Mouse (Mus musculus): ENCODE data around the gene Chmp6.

The Chmp6 gene

DNA sequence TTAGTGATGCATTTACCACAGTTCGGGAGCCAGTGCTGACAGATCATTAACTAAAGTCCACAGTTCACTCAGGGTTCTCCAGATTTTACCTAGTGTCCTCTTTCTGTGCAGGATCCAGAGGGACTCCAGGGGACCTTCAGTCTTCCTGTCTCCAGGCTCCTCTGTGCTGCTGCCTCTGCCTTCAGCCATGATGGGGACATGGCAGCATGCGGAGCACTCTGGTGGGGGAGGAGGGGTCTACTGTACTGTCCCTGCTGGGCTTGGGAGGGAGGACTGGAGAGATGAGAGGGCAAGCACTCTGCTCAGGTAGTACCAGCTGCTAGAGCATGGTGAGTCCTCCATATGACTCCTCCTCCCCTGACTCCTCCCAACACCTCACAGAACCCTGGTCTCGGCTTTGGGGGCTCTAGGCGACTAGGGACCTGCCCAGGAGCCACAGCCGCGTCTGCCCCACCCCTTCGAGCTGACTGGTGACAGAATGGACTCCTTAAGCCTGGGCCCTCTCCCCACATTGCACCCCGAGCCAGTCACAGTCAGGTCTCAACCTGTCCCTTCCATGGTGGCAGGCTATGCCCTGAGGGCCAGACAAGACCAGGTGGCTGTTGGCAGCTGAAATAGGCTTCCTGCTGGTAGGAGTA lies 26.0 kb downstream of the Chmp6 start:
- peak; percentile 74 for DNase-seq

DNA sequence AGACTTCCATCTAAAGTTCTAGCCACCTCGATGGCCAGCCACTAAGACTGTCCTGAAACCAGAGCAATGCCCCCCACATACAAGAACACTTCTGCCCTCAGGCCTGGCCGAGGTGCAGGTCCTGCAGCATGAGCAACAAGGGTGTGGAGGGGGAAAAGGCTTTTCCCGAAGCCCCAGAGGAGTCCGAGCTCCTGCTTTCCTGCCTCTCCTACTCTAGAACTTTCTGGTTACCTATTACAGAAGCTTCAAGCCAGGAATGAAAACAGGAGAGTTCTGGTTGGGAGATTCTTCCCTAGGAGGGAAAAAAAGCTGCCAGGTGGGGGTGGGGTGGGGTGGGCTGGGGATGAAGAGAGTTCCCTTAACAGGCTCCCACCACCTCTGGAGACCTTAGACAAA lies 26.5 kb downstream of the Chmp6 start:
- no peak for DNase-seq

DNA sequence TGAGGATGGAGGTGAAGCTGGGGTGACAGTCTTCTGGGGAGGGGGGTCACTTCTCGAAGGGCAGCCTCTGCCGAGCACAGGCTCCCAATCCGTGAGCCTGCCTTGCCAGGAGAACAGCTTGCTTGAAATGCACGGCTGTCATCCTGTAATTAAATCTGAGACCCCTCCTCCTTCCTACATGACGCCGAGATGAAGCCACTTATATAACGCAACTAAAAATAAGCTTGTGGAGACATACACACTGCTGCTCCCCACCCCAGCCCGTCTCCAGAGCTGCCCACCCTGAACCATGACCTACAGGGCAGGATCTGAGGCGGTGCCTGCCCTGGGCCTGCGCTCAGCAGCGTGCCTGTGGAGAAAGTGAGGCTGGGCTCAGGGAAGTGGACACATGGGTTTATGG lies 26.9 kb downstream of the Chmp6 start:
- DNase-seq, result no peak

DNA sequence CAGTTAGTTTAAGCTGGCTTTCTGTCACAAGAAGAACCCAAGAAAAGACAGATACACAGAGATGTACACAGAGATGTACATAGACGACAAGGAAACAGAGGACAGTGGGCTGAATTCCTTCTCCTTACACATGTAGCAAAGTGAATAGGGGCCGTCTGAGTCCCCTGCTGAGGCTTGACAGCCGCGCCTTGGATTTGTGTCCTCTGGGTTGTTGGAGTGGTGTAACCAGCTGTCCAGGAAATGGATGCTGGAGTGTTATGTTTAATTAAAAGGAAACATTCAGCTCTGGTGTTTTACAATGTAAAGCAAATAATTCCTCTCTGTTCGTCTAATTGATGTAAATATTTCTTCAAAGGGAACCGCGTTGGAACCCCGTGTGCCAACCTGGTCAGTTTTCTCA lies 28.6 kb downstream of the Chmp6 start:
- no peak for DNase-seq

DNA sequence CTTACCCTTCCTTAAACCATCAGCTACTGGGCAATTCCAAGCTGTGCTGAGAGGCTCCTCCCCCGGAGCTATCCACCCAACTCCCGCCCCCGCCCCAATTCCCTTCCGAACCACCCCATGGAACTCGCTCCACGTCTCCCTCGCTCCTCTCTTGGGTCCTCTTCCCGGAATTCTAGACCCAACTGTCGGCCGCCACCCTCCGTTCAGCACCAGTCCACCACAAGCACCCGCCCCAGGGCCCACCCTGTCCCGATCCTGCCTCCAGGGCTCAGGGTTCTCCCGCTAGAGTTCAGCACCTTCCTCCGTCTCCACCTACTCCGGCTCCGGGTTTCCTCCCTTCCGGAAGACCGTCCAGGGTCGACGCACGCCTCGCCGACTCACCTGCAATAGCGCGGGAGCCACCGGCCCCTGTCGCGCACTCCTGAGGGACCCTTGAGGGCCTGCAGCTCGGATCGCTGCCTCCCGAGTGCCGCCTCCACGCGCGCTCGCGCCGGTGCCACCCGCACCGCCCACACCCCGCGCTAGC lies 29.0 kb downstream of the Chmp6 start:
- no peak for DNase-seq

DNA sequence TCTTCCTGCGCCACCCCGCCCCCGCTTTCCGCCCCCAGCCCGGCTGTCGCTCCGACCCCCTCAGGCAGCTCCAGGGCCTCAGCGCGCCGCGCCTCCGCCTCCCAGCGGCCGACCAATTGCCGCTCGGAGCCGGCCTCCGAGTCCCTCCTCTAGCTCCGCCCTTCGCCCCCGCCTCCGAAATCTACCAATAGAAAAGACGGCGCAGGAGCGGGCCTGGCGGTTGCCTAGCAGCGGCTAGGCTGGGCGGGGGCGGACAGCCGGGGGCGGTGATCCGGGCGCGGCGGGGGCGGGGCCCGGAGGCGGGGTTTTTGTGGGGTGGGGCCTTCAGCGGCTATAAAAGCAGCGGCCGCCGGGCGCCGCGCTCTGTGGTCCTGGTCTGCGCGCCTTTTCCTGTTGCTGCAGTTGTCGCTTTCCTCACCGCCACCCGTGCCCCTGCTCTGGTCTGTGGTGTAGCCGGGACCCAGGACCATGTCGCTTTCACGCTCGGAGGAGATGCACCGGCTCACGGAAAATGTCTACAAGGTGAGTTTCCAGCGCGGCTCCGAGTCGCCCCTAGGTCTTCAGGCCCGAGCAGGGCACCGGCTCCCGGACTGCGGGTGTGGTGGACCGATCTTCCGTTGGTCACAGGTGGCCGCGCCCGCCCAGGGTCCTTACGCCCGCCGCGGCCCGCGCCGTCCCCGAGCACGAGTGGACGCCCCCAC lies 29.6 kb downstream of the Chmp6 start, which contains the start of gene Baiap2:
TSS of gene Baiap2 (plus strand) at position 37 of the 701 bp plus-strand sequence.
- peak; percentile 98 for DNase-seq

DNA sequence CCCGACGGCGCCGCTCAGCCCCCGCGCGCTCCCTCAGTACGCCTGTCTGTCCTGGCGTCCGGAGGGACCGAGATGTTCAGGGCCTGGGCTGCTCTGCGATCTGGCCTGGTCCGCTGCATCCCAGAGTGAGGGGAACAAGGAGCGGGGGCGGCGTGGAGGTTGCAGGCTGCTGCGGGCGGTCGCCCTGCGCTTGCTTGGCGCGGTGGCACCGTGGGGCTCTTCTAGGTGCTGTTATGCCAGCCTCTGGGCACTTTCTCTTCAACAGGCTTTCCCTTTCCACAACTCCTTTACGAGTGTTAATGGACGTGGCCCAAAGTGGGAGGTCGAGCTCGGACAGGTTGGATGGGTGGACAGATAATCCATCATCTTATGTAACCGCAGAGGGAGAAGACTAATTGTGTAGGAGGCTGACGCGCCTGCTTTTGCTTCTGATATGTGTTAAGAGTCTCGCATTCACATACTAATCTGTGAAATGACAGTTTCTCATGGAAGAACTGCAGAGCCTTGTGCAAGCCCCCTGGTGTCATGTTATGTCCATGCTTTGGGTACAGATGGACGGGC lies 30.3 kb downstream of the Chmp6 start:
- peak; percentile 56 for DNase-seq

DNA sequence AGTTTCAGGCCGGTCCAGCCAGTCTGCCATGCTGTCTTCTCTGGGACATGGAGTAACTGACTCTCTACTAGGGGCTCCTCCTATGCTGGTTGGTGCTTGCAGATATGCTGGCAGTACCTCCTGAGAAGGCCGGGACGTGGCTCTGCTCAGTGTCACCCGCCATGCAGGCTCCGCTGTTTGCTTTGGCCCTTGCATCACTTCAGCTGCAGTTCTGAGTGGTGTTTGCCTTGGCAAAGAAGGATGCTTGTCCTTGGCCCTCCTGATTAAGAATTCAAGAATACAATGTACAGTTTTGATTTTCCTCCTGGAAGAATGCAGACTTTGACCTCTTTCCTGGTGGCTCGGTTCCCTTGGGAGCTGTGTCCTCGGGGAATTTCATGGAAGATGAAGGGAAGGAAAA lies 32.1 kb downstream of the Chmp6 start:
- DNase-seq, result peak; percentile 63

DNA sequence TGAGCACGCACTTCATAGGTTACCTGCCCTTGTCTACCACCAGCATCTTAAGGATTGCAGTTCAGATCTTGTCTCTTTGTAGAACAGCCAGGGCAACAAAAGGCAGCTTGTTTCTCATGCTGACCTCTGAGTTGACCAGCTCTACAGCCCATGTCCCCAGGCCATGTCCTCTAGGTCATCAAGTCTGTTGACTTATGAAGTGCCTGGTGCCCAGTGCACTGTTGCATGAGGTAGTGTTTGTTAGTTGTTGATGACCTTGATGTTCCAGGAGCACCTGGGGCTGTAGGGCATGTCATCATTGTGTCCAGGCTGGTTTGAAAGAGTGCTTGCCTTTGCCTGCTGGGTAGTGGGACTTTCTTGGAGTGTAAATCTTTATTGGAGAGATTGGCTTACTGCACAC lies 34.2 kb downstream of the Chmp6 start:
- no peak for DNase-seq

DNA sequence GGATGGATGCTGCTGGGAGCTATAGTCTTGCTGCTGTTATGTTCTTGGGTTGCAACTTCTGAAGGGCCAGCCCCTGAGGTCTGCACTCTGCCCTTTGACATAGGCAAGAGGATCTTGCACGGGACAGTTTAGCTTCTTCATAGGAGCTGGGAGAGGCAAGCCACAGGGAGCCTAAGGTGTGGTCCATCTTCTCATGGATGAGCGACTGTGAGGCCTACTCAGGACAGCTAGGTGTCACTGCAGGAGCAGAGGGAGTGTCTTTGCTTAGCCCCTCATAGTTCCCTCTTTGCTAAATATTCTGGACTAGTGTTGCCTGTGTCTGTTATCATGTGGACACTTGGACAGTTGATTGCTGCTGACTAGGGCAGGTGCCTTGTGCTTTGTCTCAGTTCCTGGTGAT lies 34.7 kb downstream of the Chmp6 start:
- no peak for DNase-seq

DNA sequence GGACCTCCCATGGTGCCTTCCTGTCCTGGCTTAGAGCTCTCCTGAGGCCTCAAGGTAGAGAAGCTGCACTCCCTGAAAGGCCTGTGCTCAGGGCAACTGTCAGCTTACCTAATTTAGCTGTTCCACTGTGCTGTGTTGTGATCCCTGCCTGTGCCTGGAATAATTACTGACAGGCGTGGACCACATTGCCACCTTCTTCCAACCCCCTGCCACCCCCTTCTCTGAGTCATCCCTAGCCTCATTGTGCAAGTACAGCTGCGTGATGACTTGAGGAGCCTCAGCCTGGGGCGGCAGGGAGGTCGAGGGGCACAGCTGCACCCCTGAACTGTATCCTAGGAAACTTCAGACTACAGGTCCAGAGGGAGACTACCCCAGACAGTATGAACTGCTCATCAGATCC lies 35.1 kb downstream of the Chmp6 start:
- no peak for DNase-seq

DNA sequence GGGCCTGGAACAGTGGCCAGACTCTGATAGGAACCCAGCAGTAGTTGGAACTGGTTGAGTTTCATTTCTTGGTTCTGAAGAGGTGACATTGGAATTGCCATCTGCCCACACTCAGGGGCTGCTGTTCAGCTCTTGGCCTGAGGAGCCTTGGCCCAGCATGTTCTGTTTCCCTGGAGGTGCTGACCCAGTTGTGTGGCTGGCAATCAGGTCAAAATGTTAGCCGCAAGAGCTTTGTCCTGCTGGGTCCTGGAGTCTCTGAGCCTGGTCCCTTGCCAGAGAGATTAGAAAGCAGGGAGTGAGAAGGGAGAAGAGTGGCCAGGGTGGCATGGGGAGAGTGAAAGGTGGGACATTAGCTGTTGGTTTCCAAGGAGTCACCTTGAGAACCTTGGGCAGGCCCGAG lies 35.6 kb downstream of the Chmp6 start:
- no peak for DNase-seq

DNA sequence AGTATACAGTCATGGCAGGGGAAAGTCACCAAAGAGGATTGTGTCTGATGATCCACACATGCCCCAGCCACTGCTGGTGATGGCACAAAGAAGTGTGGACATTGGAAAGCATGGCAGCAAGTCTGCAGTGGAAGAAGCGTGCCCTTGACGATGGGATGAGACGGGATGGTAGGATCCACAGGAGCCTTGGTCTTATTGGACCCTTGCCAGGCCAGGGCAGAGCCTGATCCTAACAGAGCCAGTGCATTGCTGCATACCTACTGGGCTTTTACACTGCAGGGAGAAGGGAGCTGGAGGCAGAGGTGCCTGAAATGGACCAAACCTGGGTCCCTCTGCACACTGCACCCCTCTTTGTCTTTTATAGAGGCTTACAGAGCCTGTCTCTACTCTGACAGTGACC lies 37.3 kb downstream of the Chmp6 start:
- no peak for DNase-seq

DNA sequence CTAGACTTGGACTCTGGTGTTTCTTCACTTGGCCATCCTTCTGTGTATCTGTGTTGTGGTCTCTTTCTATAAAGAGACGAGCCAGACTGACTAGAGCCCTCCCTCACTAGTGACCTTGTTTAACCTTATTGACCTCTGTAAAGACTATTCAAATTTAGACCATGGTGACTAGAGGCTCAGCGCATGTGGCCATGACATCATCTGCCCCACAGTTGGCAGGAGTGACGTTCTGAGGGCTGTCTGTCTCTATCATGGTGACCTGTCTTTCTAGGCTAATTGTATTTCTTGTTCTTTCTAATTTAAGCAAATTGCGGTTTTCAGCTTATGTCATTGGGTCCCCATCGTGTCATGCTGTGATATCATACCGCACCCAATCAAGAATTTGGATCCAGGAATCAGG lies 38.1 kb downstream of the Chmp6 start:
- no peak for DNase-seq

DNA sequence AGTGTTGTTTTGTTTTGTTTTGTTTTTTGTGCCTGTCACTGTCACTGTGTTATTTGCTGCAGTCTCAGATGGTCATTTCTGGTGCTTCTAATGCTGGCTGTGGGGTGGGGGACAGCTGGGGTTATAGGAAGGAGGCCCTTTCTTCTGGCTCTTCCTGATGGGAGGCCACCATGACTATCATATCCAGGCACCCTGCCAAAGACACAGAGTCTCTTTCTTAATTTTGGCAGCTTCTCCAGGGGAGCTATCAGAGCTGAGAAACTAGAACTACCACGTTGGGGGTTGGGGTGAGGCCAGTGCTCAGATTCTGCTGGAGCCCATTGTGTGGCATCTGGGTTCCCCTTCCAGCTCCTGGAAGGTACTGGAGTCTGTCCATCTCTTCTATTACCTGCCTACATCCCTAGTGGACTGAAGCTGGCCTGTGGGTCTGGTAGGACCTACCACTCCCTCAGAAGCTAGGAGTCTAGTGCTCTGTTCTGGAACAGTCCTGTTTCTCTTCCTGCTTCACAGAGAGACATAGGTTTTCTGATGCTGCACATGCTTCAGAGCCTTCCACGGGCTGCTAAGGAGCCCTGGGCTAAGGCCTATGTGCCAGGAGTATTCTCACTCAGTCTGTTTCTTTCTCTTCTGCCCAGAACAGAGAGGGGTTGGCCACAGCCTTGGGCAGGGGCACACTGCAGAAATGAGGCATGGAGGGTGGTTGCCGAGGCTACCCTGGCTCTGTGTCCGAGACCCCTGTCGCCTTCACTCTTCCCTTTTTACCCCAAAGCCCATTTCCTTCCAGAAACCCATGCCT lies 39.4 kb downstream of the Chmp6 start:
- DNase-seq, result peak; percentile 63

DNA sequence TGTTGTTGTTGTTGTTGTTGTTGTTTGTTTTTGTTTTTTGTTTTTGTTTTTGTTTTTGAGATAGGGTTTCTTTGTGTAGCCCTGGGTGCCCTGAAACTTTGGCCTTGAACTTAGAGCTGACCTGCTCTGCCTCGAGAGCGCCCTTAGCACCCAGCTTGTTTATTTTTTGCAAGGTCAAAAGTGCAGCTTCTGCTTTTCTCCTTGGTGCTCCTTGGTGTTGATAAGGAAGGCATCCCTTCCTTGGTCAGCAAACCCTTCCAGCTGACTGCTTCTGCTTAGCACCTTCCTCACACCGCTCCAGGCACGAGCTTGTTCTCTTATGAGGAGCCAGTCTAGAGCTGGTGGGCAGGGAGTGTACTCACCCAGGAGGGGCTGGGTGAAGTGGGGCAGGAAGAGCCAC lies 41.0 kb downstream of the Chmp6 start:
- no peak for DNase-seq

DNA sequence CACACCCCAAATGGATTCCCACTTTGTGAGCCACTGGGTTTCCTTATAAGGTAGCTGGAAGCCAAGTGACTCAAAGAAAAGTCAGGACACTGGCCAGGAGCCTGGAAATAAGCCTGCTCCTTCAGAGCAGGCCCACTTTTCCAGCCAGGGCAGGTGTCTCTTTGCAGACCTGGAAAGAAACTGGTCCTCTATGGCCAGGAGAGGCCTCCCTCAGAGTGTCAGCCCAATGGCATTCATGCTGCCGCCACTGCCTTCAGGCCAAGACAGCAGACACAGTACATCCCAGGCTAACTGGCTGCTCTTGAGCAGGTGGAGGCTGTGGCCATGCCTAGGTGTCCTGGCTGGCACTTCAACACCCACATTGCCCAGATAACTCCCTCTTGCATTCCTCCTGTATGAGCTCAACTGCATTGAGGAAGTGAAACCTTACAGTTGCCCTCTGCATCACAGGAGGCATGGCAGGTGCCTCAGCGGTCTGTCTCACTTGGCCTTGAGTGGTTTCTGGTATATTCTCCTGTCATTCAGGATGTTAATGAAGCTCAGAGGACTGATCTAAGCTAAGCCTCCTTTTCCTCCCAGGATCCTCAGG lies 41.6 kb downstream of the Chmp6 start:
- no peak for DNase-seq

DNA sequence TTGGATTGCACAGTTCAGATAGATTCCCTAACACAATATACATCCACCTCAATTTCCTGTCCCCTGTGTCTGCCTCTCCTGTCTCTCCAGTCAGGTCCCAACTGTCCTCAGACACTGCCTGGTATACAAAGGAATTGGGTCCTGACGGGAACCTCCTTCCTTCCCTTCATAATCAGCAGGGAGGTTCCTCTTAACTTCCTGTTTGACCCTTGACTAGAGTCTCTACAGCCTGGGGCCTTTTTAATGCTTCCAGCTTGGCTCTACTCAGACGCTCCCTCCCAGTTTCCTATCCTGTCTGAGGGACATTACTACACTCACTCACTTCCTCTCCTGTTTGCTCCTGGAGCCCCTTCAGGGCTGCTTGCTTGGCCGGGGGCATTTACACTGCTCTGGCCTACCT lies 42.2 kb downstream of the Chmp6 start:
- no peak for DNase-seq

DNA sequence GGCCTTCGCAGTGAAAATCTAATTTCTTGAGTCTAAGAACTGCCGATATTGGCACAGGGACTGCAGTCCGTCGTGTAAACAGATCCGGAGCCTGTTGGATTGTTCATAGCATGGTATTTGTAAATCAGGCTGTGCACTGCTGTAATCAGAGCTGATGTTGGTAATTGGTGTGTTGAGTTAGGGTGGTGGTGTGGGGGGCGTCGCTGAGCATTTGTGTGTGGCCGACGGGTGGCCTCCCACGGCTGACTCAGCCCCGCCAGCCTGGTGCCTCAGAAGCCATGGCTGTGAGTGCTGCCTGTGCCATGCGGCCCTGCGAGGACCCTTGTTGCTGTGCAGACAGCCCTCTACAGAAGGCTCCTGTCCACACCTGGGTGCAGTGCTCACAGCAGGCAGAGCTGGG lies 43.3 kb downstream of the Chmp6 start:
- DNase-seq, result no peak

DNA sequence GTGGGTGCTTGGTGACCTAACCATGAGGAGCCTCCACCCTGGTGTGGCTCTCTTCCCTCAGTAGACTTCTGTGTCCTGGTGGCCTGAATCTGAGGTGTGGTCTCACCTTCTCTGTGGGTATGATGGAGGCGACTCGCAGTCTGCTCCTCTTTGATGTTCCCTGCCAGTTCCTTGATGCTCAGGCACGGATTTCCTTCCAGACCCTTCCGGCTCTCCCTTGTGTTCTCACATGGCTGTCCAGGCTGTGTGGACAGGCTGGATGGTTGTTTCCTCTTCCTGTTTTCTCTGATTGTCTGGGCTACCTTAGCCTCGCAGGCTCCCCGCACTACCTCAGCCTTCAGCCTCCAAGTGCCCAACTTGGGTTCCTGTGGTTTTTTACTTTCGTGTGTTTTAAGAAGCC lies 45.6 kb downstream of the Chmp6 start:
- no peak for DNase-seq

DNA sequence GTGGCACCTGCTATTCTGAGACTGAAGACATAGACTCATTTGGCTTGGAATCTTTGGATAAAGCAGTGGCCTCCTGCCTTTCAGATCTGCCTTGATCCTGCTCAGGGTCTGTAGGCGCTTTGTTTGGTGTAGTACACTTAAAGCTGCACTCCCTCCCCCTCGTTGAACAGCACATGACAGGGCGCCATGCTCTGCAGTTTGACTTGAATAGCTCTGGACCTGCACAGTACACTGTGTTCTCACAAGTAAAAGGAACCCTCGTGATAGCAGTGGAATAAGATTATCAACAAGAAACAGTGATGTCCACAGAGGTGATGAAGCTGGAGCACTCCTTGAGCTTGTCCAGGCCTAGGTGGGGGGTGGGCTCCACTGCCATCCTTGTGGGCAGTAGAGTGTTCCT lies 46.5 kb downstream of the Chmp6 start:
- DNase-seq, result no peak

DNA sequence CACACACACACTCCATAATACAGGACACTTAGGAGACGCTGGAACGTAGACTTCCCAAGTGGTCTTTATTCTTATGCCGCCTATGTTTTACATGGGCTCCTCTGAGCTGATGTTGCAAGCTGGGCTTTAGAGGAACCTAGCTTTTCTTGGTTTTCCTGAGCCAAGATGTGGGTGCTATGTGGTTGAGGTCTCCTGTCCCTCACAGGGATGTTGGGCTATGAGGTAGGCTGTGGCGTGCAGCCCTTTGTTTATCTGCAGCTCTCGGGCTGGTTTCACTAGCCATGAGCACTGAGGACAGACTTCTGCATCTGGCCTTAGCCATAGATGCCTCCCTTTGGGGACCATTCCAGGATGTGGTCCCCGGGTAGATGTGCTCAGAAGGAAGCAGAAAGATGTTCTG lies 47.4 kb downstream of the Chmp6 start:
- no peak for DNase-seq

DNA sequence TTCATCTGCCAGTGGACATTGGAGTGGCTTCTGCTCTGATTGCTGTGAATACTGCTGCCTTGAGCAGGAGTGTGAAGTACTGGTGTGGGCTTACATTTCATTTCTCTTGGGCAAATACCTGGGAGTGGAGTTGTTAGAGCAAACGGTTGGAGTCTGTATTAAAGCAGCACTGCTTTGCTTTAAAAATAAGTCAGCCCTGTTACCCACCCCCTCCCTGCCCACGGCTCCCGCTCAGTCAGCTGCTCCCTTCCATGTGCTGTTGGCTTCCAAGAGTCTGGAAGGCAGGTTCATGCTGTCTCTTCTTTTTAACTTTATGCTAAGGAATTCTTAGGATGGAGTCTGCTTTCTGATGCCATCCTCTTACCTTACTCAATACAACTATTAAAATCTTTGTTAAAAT lies 48.3 kb downstream of the Chmp6 start:
- DNase-seq, result no peak

Measured in kidney, adult 18-20 months (tissue).